Mouse (Mus musculus) heart, postnatal 0 days (tissue): ENCODE data around the gene Dennd4a.

Source experiments
- CTCF ChIP-seq: IDR thresholded peaks from 2 replicates; pipeline ENCODE4 v1.5.1; 2016; ENCODE audit warnings: antibody characterized with exemption, control low read depth, low read depth
- EP300 ChIP-seq: IDR thresholded peaks from 2 replicates; pipeline ENCODE4 v1.6.1; 2016; ENCODE audit warnings: antibody characterized with exemption, low read depth

DNA sequence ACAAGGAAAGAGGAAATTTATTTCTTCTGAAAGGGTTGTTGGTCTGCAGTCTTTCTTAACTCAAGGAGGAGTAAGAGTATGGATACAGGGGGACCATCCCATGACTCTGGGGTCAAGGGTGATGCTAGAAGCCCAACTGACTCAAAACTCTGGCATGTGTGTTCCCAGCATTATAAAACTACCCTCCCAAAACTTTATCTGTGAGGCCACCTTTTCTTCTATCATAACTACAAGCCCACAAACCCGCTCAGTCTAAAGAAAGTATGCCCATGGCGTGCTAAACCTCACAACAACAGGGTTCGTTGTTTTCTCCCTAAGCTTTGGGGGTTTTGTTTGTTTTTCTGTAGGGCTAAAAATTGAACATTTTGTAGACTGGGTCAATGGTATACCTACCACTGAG, 23.3 kb downstream of the Dennd4a start:
- no peak for TF ChIP-seq CTCF
- TF ChIP-seq EP300, result no peak
